Mouse (Mus musculus) macrophage (primary cell): ENCODE results near the gene Rfx7. TPM values are rescaled to one million over a fixed set of nuclear protein-coding genes. Genes with fewer than 3 reads are reported as not detected.

ENCODE experiments used
- polyA plus RNA-seq: library from polyadenylated mRNA; stranded (reverse); fragments of 250-400 nt; gene quantifications from 3 replicates; pipeline ENCODE4 v1.2.4, GENCODE M21; 2018; ENCODE audit warnings: inconsistent platforms

Gene Rfx7
- polyA plus RNA-seq, 1 experiment from 2014 or later, result 9.5 TPM

Other genes with a start within 250 kb of the Rfx7 start
- gene Mns1, start 94.2 kb upstream of the Rfx7 start, polyA plus RNA-seq, result 2.2 to 2.7 TPM in 2 of 3 replicates, not detected in the other
- 1.00 to 1.4 TPM (median 1.1 TPM) in 3 replicates for gene Tex9, start 40.0 kb upstream of the Rfx7 start, polyA plus RNA-seq
- 0.56 to 1.3 TPM (median 0.77 TPM) in 3 replicates for gene Nedd4, start 130.1 kb downstream of the Rfx7 start, polyA plus RNA-seq